Mouse (Mus musculus) testis, adult 2 months (tissue): ENCODE measurements around the gene Cabp2.

Source experiments
- CTCF ChIP-seq: fragments of 200-500 bp; IDR thresholded peaks from 2 replicates; pipeline ENCODE4 v1.5.1; 2012; ENCODE audit warnings: low read depth, mild to moderate bottlenecking, inconsistent platforms, low read length, moderate library complexity; ENCODE audit not compliant: control insufficient read depth, insufficient read depth, insufficient replicate concordance
- POLR2A ChIP-seq: fragments of 200-500 bp; IDR thresholded peaks from 2 replicates; pipeline ENCODE4 v1.6.1; 2012; ENCODE audit warnings: low read depth, mild to moderate bottlenecking, inconsistent platforms, low read length, moderate library complexity; ENCODE audit not compliant: control insufficient read depth

- TF ChIP-seq CTCF, result no peak
- TF ChIP-seq POLR2A, result no peak
These were observed 28.8 kb upstream of the Cabp2 start for GRCm38 (mm10) chr19:4052516-4053030.
